Mouse (Mus musculus) C2C12 (cell line): ENCODE measurements around the gene Gm20538.

Experiments
- CTCF ChIP-seq: IDR thresholded peaks from one replicate; pipeline ENCODE4 v1.5.1; 2011; ENCODE audit not compliant: control insufficient read depth, insufficient read depth, insufficient read length
- MAX ChIP-seq: IDR thresholded peaks from one replicate; pipeline ENCODE4 v1.6.1; 2011; ENCODE audit warnings: mild to moderate bottlenecking, control low read depth

DNA sequence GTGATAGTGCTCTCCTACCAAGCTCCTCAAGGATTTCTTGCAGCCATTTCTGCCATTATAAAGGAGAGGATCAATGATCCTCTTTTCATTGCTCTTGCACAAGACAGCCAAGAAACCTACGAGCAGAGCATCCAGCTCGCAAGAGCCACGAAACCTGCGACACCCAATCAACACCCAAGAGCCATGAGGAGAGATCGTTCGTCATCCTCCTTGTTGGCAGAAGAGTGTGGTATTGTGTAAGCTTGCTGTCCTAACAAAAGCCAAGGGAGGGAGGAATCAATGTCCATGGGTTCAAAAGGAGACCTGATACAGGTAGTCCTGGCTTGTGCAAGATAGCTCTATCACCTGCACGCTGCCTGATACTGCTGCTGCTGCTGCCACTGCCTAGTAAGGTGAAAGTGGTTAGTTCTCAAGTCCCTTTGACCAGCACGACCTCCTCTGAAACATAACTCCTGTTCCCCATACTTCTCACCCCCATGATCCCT lies 9.9 kb downstream of the Gm20538 start:
- TF ChIP-seq MAX (no peak), CTCF (no peak)
